Mouse (Mus musculus): Measurements from ENCODE around the gene Pdss2. TPM values are rescaled to one million over a fixed set of nuclear protein-coding genes. Genes with fewer than 3 reads are reported as not detected.
"Not testable (repeated sequence)": the region's sequence is repeated elsewhere in the genome, so short reads cannot be mapped to it uniquely, and the experiment has no call there.

Pdss2 gene
- total RNA-seq, 2 experiments from 2014 or later = 28.4 to 32.2 TPM

- DNase-seq = no peak
- intact Hi-C loops (cut with DNase I) = no loop called here
These were observed 14.7 kb downstream of the Pdss2 start for GRCm38 (mm10) chr10:43235758-43236669.

DNA sequence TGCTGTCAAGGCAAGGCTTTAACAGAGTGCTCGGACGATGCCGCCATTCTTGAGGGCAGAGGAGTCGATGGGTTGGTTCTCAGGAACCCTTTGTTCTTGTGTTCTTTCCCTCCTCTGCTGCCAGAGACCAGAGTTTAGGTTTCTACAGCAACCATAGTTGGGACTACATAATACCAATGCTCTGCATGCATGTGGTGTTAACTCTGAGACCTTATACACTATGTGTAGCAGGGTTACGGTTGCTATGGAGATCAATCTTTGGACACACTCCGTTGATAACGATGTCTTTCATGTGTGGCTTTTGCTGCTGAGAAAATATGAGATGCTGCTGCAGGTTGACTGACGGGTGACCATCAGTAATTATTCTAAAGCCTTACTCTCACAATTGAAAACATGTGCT is 20.9 kb downstream of the Pdss2 start:
- intact Hi-C loops (cut with DNase I) = no loop called here
- DNase-seq = no peak

- no peak for DNase-seq
- intact Hi-C loops (cut with DNase I) = no loop called here
These were observed 23.0 kb downstream of the Pdss2 start for GRCm38 (mm10) chr10:43244262-43244806.

DNA sequence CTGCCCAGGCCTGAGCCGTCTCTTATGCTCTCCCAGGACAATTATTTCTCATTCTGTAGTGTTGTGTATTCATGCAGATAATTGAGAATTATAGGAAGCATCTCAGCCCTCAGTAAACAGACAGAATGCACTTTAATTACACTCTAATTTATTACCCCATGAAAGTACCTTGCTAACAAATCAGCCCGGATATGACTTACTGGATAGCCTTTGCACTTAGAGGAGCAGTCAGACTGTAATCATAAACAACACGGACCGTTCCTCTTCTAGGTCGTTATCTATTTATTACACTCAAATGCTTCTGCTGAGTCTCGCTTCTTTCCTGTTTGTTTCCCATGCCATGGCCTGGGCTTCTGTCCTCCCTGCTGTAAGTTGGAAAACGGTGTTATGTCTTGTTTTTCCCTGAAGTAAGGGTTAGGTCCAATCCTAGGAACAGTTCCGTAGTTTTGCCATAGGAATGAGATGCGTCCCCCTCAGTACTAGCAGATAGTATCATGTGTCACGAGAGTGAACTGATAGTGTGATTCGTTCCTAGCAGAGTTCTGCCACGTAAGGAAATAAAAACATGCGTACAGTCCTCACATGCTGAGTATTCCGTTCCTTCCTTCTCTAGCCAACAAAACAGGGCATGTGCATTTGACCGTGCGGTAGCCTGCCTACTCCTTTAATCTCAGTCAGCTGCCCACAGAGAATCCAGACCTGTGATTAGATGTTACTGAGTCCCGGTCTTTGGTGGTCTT is 24.3 kb downstream of the Pdss2 start:
- intact Hi-C loops (cut with DNase I) = no loop called here

GRCm38 (mm10) chr10:43247994-43248393 is 26.7 kb downstream of the Pdss2 start:
- DNase-seq = no peak
- intact Hi-C loops (cut with DNase I) = no loop called here

More for the DNA sequence above, 24.3 kb downstream of the Pdss2 start:
- DNase-seq = no peak

DNA sequence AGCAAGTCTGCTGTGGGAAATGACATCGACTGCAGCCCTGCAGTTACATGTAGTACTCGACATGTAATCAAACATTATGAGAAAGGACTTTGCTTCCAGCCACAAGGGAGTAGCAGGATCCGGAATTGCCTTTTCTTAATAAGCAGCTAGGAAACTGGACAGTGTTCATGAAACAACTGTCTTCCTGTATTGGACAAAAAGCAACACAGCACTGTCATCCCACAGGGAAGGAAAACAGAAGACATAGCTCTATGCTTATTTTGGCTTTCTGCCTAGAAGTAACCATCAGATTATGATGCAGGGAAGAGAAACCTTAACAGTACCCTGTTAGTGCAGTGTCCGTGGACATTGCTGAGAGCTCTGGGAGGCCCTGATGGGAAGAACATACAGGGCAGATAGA is 31.0 kb downstream of the Pdss2 start:
- intact Hi-C loops (cut with DNase I) = no loop called here
- no peak for DNase-seq

- intact Hi-C loops (cut with DNase I); DNase-seq: not testable (repeated sequence)
These were observed 35.7 kb downstream of the Pdss2 start for GRCm38 (mm10) chr10:43256965-43257364.

- DNase-seq; intact Hi-C loops (cut with DNase I): not testable (repeated sequence)
These were observed 36.2 kb downstream of the Pdss2 start for GRCm38 (mm10) chr10:43257500-43257899.

DNA sequence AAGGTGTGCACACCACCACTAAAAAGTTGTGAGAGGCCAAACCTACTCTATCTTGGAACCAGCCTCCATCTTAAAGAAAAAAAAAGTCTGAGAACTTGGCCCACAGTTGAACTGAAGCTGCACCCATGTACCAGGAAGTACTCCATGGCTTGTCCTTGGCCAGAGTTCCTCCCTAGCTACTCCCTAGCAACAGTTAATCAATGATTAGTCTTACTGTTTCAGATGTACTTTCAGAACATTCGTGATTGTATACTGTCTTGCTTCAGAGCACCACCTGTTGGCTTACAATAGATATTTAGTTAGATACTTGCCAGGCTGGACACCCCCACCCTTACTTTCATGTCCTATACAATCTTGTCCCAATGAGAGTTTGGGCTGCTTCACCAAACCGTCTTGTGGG is 50.0 kb downstream of the Pdss2 start:
- DNase-seq = no peak
- intact Hi-C loops (cut with DNase I) = no loop called here

DNA sequence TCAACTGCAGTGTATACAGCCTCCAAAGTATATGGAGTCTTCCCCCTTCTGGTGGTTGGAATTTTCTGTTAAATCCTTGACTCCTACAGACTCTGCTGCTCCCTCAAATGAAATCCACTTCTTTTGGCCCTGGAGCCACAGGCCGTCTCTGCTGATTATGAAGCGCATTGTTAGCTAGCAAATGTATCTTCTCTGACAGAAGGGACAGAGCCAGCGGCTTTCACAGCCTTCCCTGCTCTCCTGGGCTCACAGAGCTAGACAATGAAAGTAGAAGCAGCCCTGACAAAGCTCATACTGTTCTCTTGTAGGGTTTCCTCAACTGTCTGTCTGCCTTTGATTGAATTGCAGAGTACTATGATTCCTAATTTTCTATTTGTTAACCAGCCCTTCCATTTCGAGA is 51.1 kb downstream of the Pdss2 start:
- no peak for DNase-seq
- intact Hi-C loops (cut with DNase I) = no loop called here

DNA sequence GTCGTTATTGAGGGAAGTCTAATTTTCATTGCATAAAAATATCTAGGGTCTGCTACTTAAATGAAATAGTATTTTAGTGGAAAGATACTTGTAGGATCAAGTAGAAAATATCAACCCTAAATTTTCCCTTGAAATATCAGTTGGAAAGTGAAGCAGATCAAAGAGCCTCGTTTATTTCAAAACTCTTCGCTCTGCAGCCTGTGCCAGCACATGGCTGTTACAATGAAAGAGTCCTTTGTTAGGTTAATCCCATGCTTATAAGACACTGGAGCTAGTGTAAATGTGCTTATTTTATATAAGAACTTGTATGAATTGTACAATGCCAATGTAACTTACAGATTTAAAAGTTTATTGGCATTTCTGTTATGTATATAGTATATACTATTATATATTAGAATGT is 51.8 kb downstream of the Pdss2 start:
- no peak for DNase-seq
- intact Hi-C loops (cut with DNase I) = no loop called here

DNA sequence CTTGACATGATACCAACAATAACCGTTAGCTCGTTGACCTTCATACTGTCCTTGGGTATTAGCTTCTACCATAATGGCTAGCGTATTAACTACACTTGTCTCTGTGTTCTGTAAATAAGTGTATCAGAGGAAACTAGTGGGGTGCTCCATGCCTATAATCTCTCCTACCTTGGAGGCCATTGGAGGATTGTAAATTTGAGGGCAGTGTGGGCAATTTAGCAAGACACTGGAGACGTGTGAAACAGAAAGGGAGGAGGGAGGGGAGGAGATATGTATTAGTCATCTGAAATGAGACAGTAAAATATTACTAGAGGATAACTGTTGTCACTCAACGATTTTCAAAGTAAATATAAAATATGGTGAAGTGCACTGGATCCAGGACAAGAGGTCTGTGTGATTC is 54.2 kb downstream of the Pdss2 start:
- no peak for DNase-seq
- intact Hi-C loops (cut with DNase I) = no loop called here

- intact Hi-C loops (cut with DNase I) = no loop called here
- no peak for DNase-seq
These were observed 54.9 kb downstream of the Pdss2 start for GRCm38 (mm10) chr10:43276116-43276659.

DNA sequence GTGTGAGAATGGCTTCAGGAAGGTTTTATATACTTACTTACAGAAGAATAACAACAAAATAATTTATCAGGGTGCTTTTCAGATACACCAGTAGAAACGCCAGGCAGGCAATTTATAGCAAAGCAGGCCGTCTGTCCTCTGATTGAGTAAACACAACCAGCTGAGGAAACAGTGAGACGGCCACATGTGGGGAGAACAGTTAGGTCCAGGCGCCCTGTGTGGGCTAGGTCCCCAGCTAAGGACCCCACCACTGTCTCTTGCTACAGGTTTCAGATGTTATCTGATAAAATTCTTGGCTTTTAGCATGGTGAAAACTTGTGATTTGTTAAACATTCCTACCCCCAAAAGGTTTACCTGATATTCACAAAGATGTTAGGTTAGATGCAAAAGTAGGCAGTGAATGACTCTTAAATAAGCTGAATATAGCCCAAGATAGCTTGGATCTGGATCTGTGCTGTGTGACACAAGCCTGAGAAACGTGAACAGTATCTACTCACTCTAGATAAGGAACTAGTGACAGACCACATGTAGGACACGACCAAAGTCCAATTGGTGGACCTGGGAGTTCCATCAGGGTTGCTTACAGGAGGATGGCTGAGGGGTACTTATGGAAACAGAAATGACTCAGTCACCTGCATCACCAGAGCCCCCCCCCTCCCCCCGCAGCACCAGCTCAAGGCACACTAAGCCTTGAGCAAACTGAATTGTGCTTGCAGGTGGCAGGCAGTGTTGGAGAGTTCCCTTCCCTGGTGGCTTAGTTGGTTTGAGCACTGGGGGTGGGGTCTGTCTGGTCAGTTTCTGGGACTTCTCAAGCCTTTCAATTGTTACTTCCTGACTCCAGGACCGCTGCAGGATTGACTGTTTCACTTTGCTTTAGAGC is 56.2 kb downstream of the Pdss2 start:
- intact Hi-C loops (cut with DNase I) = no loop called here
- DNase-seq = no peak

GRCm38 (mm10) chr10:43279637-43280288 is 58.5 kb downstream of the Pdss2 start:
- DNase-seq = no peak
- intact Hi-C loops (cut with DNase I) = no loop called here

DNA sequence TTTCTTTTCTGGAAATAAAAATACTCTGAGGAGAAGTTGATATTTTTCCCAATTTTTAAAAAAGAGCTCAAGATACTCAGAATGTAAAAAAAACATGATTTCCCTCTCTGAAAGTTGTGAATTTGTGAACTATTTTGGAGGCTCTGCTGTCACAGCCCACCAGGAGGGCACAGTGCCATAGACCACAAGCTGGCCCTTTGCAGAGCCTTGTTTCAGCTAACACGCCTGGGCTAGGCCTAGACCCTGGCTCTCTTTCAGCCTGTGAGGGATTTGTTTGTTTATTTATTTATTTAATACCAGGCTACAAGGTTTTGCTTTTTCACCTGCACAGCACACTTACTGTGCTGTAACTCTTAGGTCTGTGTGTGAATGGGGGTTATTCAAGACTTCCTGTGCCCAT is 64.3 kb downstream of the Pdss2 start:
- intact Hi-C loops (cut with DNase I) = no loop called here
- DNase-seq = no peak

DNA sequence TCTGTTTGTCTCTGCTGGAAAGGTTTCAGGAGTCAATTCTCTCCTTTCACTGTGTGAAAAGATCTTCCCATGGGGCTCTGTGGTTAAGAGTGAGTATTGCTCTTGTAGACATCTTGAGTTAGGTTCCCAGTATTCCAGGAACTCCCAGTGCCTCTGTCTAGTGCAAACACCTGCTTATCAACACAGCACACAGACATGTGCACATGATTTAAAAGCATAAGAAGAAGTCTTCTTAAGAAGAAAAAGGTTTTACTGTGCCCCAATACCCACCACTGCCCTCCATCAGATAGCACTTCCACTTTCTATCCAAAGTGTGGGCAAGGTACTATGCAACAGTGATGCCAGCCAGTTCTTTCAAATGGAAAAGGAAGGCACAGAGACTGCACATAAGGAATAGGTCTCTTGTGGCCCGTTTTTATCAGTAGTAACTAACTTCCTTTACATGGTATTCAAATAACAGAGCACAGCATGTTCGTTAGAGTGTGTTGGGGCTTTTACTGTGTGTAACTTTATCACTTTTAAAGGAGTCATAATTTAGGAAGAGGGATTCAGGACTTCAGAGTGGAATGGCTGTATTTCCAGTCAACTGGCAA is 69.4 kb downstream of the Pdss2 start:
- intact Hi-C loops (cut with DNase I) = no loop called here

DNA sequence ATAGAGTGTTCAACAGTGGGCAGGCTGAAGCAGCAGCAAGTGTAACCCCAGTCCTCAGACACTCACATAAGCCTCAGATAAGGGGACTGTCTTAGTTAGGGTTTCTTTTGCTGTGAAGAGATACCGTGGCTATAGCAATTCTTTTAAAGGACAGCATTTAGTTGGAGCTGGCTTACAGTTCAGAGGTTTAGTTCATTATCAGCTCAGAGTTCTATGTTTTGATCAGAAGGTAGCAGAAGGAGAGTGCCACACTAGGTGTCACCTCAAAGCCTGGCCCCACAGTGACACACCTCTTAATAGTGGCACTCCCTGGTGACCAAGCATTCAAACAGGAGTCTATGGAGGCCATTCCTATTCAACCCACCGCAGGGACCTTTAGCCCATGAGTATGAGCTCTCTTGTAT is 70.0 kb downstream of the Pdss2 start:
- intact Hi-C loops (cut with DNase I) = no loop called here
- no peak for DNase-seq

More for the DNA sequence above, 69.4 kb downstream of the Pdss2 start:
- no peak for DNase-seq

- DNase-seq = no peak
- intact Hi-C loops (cut with DNase I) = no loop called here
These were observed 71.2 kb downstream of the Pdss2 start for GRCm38 (mm10) chr10:43292454-43292853.
